Mouse (Mus musculus): Measurements from ENCODE around the gene Fbxl2.

The Fbxl2 gene

DNA sequence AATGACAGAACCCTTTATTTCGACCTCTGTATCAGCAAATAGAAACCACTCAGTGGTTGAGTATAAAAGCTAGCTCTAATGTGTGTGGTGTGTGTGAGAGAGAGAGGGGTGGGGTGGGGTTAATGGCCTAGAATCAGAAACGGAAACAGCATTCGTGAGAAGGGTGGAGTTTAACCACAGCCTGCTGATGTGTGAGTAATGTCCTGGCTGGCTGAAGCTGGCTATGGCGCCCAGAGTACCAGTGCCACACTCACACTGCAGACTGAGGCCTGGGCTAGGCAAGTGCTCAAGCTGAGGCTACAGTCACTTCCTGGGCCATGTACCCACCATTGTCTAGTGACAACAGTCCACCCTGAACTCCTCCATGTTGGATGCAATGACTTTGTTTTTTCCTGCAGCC is 29.6 kb downstream of the Fbxl2 start:
- no peak for DNase-seq

DNA sequence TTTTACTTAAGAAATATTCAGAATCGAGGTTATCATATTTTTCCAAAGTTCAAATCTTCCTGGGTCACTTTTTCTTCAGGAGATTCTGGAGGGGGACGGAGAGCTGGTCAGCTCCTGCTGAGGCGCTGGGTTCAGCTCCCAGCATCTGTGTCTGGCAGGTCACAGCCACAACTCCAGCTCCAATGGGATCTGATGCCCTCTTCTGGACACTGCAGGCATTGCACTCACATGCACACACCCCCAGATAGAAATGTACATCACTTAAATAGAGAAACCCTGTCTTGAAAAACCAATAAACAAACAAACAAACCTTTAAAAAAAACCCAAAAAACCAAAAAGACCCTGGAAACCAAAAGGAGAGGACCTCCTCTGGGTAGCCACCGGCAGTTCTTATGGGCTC is 30.3 kb downstream of the Fbxl2 start:
- peak in 1 of 2 experiments; percentile 29 for DNase-seq

DNA sequence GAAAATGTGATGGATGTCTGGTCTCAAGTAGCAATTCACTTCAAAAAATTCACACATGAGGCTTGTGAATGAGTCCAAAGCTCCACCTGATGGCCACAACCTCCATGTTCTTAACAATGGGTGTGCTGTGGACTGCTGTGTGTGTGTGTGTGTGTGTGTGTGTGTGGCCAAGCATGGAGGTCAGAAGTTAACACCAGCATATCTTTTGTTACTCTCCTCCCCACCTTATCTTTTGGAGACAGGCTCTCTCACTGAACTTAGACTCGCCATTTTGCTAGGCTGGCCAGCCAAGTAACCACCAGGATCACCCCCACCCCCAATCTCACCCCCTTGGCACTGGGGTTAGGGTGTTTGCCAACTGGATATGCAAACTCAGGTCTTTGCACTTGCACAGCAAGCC is 32.0 kb downstream of the Fbxl2 start:
- DNase-seq = no peak

DNA sequence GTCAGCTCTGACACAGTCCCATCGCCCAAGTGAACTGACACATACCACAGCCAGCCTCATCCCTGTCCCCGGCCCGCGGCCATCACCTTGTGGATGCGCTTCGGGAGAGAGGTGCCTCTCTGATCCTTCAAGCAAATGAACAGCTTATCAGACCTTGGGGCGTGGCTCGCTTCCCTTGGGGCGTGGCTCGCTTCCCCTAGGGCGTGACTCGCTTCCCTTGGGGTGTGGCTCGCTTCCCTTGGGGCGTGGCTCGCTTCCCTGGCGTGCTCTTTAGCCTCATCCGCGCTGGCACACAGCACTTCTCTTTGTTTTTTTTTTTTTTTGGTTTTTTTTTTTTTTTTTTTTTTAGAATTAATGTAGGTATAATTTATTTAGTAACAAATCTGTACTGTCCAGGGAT is 34.8 kb downstream of the Fbxl2 start:
- no peak for DNase-seq

DNA sequence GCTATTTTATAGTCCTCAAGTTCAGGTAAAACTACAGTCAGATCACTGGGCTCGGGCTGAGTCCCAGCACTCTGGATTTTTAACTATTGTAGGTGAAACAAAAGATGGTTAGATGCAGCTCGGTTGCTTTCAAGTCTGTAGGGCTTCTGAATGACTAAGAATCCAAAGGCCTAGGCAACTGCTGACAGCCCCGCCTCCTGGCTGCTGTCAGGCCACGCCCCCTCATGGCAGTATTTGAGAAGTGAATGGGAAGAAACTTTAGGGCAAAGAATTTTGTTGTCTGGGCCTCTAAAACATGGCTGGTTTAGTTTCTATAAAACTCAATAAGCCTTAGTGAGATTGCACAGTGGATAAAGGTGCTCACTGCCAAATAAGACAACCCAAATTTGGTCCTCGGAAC is 36.5 kb downstream of the Fbxl2 start:
- DNase-seq = no peak

DNA sequence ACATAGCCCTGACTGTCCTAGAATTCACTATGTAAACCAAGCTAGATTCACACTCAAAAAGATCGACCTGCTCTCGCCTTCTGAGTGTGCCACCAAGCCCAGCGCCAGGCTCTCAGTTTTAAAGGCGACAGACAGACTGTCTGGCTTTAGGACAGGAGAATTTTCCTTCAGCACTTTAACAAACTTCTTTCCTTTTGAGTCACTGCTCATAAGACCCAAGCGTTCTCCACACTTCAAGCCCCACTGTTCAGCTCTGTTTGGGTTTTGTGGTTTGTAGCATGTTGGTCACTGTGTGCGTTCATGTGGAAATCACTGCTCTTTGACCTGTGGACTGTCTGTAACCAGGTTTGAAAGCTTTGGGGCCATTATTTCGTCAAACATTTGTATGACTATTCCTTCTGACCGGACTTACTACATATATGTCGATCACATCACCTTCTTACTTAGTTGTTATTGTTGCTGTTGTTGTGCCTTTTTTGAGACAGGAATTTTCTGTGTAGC is 38.1 kb downstream of the Fbxl2 start:
- no peak for DNase-seq

DNA sequence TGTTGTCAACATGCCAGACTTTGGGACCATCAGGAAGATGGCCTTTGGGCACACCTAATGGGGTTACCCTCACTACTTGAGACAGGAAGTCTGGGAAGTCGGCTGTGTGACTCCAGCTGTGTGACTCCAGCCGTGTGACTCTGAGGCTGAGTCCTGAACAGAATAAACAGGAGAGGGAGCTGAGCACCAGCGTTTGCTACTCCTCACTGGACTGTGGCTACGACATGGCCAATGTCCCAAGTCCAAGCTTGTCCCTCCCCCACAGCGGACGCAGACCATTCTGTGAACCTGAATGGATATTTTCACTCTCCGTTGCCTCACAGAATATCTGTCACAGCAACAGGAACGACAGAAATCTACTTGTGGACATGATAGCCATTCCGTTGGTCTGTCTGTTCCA is 39.2 kb downstream of the Fbxl2 start:
- no peak for DNase-seq

DNA sequence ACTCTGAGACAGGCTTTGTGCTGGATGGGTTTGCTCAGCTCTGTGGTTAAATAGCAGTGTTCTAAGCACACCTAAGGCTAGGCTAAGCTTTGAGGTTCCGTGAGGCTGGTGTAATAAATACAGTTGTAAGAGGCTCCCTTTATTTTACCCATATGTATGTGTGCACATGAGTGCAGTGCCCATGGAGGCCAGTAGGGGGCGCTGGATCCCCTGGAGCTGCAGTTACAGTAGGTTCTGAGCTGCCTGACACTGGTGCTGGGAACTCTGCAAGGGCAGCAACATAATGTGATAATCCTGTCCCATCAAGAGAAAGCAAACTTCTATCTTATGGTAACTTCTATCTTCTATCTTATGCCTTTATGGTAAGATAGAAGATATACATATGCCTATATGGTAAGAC is 47.7 kb downstream of the Fbxl2 start:
- DNase-seq = no peak

DNA sequence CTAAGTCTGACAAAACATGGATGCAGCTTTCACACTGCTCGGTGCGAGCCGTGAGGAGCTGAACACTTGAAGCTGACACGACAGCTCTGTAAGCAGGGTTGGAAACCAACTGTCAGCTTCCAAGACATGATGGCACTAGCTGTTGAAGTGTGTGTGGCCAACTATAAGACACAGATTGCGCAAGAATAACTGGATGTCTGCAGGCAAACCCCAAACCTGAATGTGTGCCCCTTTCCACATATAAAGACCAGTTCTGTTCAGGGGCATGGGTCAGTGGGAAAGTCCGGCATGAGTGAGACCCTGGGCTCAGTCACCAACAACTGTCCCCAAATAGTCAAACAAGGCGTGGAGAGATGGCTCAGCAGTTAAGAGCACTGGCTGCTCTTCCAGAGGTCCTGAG is 53.2 kb downstream of the Fbxl2 start:
- DNase-seq = no peak

DNA sequence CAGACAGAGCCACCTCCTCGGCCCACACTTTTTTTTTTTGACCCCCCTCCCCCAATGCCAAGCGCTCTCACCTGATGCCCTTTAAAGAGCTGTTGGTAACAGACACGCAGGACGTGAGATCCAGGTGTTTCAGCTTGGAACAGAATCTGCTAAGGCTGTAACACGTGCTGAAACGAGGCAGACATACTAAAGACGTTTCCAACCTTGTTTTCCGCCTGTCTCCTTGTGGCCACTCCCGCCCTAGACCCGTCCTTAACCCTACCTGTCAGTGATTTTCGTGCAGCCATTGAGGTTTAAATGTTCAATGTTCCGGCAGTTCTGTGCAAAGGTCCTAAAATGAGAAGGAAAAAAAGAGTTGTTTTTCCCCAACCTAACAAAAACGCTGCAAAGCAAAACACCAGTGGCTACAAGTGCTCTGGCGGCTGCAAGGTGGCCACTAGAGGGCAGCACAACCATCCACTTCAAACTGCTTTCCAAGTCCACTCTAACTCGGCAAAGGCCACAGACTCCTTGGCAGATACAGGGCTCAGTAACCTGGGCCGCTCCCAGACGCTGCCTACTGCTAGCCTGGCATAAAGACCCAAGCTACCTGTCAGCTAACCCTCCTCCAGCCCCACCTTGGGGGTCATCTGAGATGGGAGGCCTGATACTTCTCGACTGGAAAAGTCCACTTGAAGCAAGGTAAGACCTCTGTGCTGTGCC is 55.3 kb downstream of the Fbxl2 start:
- peak; percentile 93 to 94 for DNase-seq

DNA sequence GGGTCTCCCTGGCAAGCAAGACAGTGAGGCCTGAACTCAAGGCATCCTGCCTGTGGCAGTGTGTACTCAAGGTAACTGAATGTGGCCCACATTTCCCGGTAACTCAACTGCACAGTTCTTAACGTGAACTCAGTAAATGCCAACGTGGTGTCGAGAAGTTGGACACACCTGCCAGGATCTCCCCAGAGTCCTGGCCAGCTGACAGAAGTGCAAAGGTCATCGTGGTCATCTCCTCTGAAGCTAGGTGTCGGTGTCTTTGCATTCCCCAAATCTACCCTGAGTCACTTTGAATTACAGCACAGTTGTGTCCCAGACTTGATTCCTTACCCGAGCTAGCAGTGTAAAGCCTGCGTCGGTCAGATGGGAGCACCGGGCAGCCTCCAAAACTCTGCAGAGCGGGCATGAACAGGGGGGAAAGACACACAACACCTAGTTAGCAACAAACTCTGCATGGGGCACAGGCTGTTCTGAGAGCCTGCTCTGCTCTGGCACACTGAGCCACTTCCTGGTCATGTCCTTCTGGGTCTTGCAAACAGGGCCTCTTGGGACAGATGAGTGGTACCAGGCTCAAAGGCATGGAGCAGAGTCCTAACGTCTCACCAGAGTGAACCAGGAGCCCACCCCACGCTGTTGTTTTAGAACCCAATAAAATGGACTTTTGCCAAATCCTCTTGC is 60.9 kb downstream of the Fbxl2 start:
- peak in 1 of 2 experiments; percentile 20 for DNase-seq

DNA sequence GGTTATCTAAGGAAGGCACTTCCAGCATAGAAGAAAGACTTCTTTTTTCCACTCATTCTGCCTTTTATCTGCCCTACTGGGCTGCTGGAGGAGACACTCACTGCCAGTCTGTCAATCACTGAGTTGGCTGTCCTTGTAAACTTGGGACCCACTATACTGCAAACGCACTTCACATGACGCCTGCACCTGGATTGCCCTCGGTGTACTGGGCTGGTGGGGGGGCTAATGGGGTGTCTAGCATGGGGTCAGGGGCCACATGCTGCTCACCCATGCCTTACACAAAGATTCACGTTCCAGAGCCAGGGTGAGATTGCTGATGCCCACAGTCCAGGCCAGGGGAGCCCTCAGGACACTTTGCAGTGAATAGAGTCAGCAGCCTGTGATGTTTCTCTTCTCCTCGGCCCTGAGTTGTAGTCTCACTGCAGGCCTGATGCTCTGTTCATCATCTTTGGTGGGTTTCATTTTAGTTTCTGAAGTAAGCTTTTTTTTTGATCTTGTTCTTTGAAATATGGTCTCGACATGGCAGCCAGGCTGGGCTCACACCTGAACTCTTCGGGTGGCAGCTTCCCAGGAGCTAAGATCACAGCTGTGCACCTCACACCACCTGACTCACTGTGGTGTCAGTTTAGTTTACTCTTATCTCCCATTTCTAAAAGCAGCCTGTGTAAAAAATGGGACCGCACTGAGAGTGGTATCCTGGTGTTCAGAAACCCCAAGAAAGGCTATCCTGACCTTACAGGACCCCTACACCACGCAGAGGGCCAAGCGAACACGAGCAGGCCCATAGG is 62.9 kb downstream of the Fbxl2 start:
- DNase-seq = no peak

DNA sequence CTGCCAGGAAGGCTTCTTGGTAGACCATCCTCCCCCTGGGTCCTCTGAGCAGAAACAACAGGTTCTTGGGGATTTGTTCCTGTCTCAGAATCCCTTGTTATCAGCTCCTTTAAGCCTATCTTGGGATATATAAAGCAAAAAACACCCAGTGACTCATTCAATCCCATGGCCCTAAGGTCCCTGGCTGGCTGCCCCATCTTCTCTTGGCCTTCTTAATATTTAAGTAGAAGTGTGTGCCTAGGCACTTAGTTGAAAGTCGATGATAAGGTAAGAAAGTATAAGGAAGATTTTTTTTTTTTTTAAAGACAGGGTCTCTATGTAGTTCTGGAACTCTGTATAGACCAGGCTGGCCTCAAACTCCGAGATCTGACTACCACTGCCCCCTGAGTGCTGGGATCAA is 63.5 kb downstream of the Fbxl2 start:
- no peak for DNase-seq

DNA sequence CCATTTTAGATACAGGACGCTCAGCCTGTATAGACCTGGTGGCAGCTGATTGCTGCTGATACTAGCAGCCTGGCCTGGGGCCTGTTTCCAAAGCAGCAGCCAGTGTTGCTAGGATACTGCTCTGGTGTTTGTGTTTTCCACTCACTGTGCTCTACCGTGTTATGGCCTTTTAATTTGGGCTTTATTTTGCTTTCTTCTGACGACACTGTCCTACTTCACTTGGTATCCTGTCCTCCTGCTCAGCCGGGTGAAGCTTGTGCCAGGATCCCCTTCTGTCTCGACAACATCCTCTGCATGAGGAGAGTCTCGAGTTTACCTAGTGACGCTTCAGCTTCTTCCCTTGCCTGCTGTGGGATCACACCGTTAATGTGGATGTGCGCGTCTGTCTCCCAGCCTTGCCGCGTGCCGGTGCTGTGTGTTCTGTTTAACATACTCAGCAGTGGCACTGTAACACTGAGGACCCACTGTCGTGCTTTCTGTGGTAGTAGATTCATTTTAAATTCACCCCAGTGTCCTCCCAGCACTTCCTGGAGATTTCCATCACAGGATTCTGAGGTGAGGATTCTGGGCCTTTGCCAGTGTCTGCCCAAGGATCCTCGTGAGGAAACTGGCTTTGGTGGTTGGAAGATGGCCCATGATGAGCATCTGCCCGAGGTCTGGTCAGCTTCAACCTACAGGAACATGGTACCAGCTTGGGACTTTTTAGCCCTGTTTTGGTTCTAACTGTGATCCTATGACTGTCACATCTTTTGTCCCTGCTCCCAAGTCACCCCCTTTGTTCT is 64.7 kb downstream of the Fbxl2 start:
- DNase-seq = peak; percentile 49 to 53

DNA sequence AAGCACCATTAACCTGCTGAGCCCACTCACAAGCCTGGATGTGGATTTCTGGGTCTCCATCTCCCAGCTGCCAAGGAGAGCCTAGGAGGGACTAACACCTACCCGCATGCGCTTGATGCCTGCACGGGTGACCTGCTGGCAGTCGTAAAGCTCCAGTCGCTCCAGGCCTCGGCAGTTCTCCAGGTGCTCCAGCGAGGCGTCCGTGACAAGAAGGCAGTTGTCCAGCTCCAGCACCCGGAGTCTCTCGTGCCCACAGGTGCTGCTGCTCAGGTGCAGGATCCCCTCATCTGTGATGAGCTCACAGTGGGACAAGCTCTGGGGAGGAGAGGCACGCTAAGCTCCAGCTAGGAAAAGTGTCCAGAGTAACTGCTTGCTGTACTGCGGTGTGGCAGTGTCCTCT is 66.6 kb downstream of the Fbxl2 start:
- peak; percentile 48 to 62 for DNase-seq

DNA sequence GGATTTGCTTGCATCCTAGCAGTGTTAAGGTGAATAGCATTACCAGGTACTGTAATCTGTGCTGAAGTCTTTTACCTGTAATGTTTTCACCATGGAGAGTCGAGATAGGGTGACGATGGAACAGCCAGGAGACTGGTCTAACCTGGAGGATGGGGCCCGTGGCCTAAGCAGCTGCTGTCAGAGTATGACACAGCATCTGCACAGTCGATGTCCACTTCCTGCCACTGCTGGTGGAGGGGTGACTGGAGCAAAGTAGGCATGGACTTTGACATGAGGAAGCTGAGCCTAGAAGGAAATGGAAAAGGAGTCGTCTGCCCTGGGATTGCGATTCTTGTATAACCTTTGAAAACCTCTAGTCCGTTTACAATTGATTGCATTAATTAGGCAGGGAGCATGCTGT is 67.3 kb downstream of the Fbxl2 start:
- DNase-seq = no peak

DNA sequence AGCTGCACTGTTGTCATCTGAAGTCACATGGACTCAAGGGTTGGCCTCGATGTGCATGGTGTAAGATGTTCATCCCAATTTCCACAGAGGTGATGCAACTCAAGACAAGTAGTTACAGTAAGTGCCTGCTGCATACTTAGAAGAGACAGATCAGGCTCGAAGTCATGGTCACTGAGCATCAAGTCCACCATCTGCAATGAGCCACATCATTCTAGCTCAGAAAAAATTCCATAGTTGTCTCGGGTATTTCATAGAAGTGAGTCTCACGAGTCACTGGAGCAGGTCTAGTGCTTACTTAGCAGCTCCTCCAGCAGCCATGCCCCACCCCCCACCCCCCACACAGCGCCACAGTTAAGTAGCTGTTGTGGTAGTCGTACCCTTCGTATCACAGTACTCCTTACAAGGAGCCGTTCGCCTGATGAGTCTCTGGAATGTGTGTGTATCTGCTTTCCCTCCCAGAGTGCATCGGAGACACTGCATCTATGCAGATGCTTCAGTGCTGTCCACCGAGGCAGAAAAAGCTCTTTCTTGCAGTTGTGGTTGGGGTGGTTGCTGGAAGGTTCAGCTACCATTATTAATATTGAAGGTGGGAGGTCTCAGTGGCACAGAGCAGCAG is 68.7 kb downstream of the Fbxl2 start:
- no peak for DNase-seq

DNA sequence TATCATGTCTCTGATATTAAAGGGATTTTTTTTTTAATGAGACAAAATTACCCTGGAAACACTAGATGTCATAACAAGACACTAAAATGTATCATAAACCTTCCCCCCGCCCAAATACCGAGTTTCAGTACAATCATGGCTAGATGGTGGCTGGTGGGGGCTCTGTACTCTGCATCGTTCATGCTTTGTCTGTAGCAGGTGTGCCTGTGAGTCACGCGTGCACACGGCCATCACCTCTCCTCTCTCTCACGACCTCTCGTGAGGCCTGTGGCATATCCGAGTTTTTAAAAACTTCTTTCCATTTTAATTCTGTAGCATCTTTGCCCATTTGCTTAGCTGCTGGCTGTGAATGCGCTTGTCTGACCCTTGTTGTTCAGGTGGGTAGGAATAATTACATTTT is 69.7 kb downstream of the Fbxl2 start:
- DNase-seq = no peak

DNA sequence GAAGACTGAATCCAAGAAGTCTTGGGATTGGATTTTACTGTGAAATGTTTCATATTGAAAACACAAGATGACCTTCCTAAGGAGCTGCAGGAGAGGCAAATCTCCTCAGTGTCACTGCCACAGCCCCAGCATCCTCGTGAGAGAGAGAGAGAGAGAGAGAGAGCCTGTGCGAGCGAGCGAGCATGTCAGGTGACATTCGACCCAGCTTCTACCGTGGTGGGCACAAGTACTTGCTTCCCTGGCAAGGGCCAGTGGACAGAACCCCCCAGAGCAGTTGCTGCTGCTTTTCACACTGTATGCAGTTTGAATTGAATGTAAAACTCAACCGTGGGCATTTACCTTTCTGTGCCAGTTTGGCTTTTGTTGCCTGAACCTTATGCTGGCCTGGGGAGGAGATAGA is 70.5 kb downstream of the Fbxl2 start:
- DNase-seq = no peak

DNA sequence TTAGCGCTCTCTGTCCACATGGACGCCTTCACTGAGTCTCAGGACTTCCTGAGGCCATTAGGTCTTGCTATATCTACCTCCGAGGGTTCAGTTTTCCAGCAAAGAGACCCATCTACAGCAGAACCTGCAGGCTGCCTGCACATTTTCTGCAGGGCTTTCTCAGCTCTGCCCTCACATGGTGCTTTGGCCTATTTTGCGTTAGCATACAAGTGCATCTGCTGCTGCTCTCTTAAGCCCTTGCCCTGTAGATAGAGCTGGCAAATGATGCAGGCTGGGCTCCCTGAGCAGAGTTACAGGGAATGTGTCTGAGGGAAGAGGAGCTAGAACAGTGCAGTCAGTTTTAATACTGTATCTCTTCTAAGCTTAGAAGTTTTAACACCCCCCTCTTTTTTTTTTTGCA is 71.0 kb downstream of the Fbxl2 start:
- DNase-seq = no peak

DNA sequence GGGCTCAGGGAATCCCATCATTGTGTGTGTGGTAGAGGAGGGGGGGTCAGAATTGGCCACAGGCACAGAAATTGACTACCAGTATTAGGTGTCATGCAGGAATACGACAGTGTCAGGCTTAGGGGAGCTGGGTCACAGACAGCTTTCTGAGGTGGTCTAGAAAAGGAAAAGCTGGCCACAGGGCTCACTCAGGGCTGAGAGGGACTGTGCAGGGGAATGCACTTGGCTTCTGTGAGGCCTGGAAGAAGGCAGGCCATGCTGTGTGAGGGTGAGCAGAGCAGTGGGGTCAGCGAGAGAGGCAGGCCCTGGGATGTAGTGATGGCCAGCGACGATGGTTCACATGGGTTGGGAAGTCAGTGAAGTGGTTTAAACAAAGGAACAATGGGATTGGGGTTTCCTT is 72.1 kb downstream of the Fbxl2 start:
- DNase-seq = no peak

DNA sequence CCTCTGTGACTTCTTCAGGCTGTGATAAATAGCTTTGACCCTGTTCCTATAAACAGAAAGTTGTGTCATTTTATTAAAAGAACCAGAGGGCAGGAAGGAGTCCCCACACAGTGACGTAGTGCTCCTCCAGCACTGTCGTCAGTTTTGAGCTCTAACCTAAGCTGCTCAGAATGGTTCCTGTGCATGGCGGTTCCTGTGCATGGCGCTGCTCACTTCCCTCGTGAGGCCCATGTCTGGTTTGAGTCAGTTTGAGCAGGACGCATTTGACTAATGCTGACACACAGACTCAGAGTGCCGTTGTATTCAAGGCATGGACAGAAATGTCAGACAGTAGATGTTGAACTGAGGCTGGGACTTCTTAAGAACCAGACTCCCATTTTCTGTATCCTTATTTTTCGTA is 74.4 kb downstream of the Fbxl2 start:
- no peak for DNase-seq

DNA sequence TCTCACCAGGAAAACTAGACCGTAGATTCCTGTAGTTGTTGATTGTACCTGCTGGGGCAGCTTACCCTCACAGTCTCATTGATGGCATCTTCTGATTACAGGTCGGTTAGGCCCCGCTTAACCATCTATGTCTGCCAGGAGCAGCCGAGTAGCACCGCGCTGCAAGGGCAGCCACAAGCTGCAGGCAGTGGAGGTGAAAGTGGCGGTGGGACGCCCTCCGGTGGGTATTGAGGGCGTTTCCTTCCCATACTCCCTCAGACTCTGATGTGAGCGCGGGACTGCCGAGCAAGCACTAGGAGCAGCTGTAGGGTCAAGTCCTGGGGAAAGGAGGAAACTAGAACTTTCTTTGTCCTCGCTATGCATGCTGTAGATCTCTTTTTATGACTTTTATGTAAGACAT is 76.0 kb downstream of the Fbxl2 start:
- peak in 1 of 2 experiments; percentile 25 for DNase-seq

Data from cerebellum, postnatal 14 days (tissue).